Mouse (Mus musculus): ENCODE data around the gene Cldn14. TPM values are rescaled to one million over a fixed set of nuclear protein-coding genes. Genes with fewer than 3 reads are reported as not detected.

Gene Cldn14
- total RNA-seq, 2 experiments from 2014 or later, result not detected

DNA sequence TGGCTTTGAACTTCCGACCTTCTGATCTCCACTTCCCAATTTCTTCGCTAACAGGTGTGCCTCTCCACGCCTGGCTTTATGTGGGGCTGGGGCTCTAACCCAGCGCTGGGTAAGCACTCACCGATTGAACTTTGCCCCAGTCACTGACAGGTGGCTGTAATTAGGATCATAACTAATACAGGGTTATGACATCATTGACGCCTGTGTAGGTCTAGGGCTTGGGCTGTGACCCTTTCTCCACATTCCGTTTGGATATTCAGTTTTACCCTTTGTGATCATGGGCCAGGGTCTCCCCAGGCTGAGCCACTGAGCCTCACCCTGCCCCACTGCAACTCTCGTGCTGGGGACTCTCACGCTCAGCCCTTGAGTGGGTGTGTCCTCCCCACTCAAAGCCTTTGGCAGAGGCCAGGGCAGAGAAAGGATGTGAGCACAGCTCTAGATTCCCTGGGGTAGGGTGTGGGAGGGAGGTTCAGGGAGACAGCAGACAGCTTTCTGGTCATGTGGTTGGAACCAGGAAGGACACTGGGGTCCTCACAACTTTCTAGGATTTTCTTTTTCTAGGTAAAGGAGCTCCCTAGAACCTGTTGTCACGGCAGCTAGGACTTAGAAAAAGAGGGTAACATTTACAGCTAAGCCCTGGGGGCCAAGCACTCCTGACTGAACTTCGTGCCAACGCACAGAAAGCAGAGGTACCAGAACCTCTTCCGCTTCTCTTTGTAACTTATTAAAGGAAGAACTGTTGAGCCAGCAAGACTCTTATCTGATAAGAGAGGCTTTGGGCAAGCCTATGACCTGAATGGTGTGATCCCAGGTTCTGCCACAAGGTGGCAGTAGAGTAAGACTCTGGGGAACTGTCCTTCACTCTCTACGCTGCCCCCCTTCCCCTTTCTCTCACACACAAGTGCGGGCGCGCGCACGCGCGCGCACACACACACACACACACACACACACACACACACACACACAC is 90.6 kb downstream of the Cldn14 start:
- intact Hi-C loops (cut with DNase I), result loop anchor here (10.0 kb wide), 1 partner anchor 417 kb away; no protein-coding TSS in a partner anchor
- no peak for DNase-seq (ENCODE audit: low spot score)

DNA sequence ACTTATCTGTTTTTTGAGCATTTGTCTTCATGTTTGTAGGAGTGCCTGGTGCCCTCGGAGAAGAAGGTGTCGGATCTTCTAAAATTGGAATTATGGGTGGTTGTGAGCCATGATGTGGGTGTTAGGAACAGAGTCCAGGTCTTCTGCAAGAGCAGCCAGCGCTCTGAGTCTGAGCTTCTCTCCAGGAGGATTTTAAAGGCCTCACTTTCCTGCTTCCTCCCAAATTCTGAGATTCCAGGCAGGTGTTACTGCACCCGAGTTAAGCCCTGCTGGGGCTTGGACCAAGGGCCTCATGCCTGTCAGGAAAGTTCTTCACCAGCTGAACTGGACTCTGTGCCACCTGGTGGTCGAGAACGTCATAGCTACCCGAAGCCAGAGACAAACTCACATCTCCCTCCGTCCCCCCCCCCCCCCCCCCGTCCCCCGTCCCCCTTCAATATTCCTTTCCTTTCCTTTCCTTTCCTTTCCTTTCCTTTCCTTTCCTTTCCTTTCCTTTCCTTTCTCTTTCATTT is 93.2 kb downstream of the Cldn14 start:
- no peak for DNase-seq (ENCODE audit: low spot score)
- intact Hi-C loops (cut with DNase I), result loop anchor here (10.0 kb wide), 1 partner anchor 419 kb away; no protein-coding TSS in a partner anchor

DNA sequence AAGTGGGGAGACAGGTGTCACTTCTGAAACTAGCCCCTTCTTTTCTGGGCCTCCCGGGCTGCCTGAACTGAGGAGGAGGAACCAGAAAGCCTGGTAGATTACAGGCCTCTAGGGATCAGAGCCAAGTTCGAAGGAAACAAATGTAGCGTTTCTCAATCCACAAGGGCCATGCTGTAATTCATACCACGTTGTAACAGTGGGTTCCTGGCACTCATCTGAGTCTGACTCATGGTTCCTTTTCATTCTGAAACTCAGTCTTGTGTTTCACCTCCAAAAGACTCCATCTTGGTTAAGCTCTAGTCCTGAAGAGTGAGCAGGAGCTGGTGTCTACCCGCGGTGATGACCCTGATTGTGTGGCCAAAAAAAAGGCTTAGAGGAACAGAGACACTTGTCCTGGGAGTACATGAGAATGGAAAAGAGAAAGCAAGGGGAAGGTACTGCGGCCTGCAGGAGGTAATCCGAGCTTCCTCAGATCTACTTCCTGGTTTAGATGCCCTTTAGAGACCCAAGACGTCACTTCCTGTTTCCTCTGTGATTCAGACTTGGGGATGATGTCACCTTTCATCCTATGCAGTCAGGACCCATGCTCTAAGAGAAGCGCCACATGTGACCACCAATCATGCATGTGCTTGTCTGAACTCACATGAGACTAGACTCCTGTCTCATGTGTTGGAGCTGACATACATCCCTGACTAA is 94.6 kb downstream of the Cldn14 start:
- DNase-seq (ENCODE audit: low spot score), result no peak
- intact Hi-C loops (cut with DNase I), result loop anchor here (10.0 kb wide), 1 partner anchor 421 kb away; no protein-coding TSS in a partner anchor

GRCm38 (mm10) chr16:93912808-93913207 is 95.8 kb downstream of the Cldn14 start:
- intact Hi-C loops (cut with DNase I), result loop anchor here (10.0 kb wide), 1 partner anchor 422 kb away; no protein-coding TSS in a partner anchor
- no peak for DNase-seq (ENCODE audit: low spot score)

DNA sequence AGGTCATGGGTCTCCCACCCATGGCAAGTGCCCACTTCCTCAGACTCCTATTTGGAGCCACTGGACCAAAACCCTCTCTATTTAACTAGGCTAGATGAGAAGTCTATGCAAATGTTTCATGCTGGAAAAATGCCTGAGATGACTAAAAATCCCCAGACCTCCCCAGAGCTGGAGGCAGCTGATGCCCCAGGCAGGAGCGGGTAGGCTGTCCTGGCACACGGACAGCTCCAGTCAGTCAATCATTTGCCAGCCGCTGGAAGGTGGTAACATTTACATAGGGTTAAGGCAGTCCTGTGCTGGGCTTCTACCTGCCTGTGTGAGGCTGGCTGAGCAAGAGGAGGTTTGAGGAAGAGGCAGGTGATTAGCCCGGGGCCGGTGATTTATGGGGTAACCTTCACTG is 96.5 kb downstream of the Cldn14 start:
- intact Hi-C loops (cut with DNase I), result loop anchor here (10.0 kb wide), 1 partner anchor 423 kb away; no protein-coding TSS in a partner anchor
- no peak for DNase-seq (ENCODE audit: low spot score)

DNA sequence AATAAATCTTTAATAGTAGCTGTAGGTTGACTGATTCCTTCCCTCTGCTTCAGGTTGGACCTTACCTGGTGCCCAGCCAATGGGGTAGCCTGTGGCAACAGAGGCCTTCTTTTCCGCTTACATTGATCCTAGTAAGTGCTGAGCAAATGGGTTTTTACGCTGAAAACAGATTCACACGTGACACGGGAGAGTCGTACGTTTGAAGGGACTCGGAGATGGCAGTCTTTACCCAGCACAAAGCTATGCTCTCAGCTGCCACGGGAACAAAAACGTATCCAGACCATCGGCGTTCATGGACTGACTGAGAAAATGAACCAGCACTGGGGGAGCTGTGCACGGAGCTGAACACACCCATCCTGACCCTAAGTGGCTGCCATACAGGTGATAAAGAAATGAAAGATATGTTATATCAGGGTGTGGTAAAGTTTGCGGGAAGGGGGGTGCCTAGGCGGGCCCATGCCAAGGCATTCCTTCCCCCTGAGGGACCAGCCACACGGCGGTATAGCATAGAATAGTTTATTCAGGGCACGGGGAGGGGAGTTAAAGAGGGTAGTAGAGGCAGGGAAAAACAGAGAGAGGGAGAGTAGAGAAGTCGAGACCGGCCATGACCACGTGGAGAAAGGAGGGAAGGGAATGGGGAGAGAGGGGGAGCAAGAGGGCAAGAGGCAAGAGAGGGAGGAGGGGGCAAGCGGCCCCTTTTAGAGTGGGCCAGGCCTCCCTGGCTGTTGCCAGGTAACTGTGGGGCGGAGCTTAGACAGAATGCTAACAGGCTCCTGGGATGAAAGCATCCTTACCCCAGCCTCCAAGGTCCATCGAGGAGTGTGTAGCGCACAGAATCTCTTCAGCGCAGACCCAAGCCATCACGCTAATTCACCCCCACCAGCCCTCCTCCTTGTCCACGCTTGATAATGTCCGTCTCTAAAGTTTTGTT is 97.6 kb downstream of the Cldn14 start:
- intact Hi-C loops (cut with DNase I), result loop anchor here (10.0 kb wide), 1 partner anchor 424 kb away; no protein-coding TSS in a partner anchor
- no peak for DNase-seq (ENCODE audit: low spot score)

- DNase-seq (ENCODE audit: low spot score), result no peak
- intact Hi-C loops (cut with DNase I), result loop anchor here (10.0 kb wide), 1 partner anchor 425 kb away; no protein-coding TSS in a partner anchor
Measured at GRCm38 (mm10) chr16:93909936-93910335, 98.7 kb downstream of the Cldn14 start.

DNA sequence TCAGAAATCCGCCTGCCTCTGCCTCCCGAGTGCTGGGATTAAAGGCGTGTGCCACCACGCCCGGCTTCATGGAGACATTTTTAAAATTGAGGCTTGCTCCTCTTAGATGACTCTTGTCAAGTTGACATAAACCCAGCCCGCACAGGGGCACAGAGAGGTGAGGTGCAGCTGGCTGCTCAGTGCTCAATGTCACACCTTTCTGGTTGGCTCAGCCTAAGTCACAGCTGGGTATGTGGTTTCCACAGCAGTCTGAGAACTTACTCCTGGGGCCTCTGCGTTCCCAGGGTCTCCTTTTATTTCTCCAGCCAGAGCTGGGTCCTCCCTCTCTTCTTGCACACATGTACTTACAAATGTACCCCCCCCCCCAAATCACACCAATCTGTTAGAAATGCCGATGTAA is 100.4 kb downstream of the Cldn14 start:
- DNase-seq (ENCODE audit: low spot score), result no peak
- intact Hi-C loops (cut with DNase I), result no loop called here

DNA sequence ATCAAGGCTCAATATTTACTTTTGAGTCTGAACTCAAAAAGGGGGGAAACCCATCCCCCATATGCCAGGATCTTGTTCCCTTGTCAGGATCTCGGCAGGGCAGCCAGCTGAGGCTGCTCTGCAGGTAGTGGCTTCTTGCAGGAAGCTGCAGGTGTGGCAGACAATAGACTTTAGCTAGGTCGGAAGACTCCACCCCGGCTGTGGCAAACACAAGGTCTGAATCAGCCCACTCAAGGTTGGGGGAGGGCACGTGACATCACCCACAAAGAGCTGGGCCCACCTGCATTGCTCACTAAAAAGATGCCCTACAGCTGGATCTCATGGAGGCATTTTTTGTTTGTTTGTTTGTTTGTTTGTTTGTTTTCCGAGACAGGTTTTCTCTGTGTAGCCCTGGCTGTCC is 100.9 kb downstream of the Cldn14 start:
- DNase-seq (ENCODE audit: low spot score), result no peak
- intact Hi-C loops (cut with DNase I), result no loop called here

- intact Hi-C loops (cut with DNase I), result no loop called here
- DNase-seq (ENCODE audit: low spot score), result peak; percentile 17
Measured at GRCm38 (mm10) chr16:93906156-93907014, 102.3 kb downstream of the Cldn14 start.

DNA sequence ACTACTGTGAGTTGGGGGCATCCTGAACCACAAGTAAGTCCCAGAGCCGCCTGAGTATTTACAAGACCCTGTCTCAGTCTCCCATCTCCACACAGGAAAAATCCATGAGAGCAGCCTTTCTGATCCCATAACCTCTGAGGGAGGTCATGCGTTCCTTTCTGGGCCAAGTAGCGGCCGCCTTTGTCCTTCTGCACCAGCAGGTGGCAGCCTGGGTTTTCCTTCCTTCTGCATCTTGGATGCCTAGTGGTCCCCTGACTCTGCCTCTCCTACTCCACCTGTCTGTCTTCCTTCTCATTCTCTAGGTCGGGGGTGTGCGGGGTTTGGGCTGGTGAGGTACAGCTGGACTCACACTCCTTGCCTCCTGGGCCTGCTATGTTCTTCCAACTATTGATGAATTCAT is 105.6 kb downstream of the Cldn14 start:
- intact Hi-C loops (cut with DNase I), result no loop called here
- DNase-seq (ENCODE audit: low spot score), result no peak

DNA sequence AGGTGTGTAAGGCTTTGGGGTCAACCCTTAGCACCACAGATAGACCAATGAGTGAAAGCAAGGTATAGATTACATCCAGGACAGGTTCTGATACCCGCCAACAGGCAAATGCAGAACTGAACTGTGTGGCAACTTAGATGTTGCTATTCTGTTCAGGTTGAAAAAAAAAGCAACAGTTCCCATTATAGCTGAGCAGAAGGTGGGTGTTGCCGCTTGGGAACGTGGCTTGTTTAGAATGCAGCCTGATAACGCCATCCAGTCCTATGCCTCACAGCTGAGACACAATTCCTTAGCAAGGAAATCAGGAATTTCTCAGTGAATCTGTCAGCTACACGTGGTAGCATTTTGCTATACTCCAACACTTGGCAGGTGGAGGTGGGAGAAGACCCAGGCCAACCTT is 115.4 kb downstream of the Cldn14 start:
- intact Hi-C loops (cut with DNase I), result no loop called here
- no peak for DNase-seq (ENCODE audit: low spot score)

DNA sequence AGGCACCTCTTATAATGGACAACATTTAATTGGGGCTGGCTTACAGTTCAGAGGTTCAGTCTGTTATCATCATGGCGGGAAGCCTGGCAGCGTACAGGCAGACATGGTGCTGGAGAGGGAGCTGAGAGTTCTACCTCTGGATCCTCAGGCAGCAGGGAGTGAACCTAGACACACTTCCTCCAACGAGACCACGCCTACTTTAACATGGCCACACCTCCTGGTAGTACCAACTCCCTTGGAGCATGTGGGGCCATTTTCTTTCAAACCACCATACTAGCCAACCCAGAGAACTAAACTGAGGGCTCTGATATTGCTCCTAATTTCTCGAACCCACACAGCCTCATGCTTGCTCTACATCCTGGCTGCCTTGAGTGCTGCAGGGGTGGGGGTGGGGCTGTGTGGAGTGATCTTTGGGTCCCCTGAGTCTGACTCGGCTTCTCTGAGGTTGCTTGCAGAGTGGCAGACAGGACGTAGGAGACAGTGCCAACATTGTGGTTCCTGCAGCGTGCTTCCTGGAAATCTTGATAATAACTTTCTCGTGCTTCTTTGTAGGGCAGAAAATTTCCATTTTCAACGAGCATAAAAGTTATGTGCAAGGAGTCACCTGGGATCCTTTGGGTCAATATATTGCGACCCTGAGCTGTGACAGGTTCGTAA is 117.6 kb downstream of the Cldn14 start:
- intact Hi-C loops (cut with DNase I), result no loop called here
- no peak for DNase-seq (ENCODE audit: low spot score)

- intact Hi-C loops (cut with DNase I), result no loop called here
Measured at GRCm38 (mm10) chr16:93888481-93888880, 120.2 kb downstream of the Cldn14 start.

GRCm38 (mm10) chr16:93884722-93885113 is 123.9 kb downstream of the Cldn14 start:
- DNase-seq (ENCODE audit: low spot score), result no peak
- intact Hi-C loops (cut with DNase I), result loop anchor here (5.0 kb wide), 1 partner anchor 52 kb away; the partner anchor contains the start of gene Morc3

More at GRCm38 (mm10) chr16:93888481-93888880, 120.2 kb downstream of the Cldn14 start:
- no peak for DNase-seq (ENCODE audit: low spot score)

GRCm38 (mm10) chr16:93884086-93884721 is 124.4 kb downstream of the Cldn14 start:
- no peak for DNase-seq (ENCODE audit: low spot score)
- intact Hi-C loops (cut with DNase I), result loop anchor here (5.0 kb wide), 1 partner anchor 52 kb away; the partner anchor contains the start of gene Morc3

- intact Hi-C loops (cut with DNase I), result loop anchor here (5.0 kb wide), 1 partner anchor 51 kb away; the partner anchor contains the start of gene Morc3
- peak; percentile 90 for DNase-seq (ENCODE audit: low spot score)
Measured at GRCm38 (mm10) chr16:93883423-93884085, 125.1 kb downstream of the Cldn14 start, which contains the start of gene Chaf1b. Chaf1b (plus strand) TSS chr16:93883901.
